Mouse (Mus musculus) ES-E14 (cell line): ENCODE measurements around the gene Nek6.

ENCODE experiments used
- CHD2 ChIP-seq: IDR thresholded peaks from 2 replicates; pipeline ENCODE4 v1.6.1; 2014; ENCODE audit warnings: mild to moderate bottlenecking, low read depth, low read length, inconsistent platforms
- HCFC1 ChIP-seq: IDR thresholded peaks from 2 replicates; pipeline ENCODE4 v1.6.1; 2012; ENCODE audit warnings: low read length, inconsistent platforms, borderline replicate concordance; ENCODE audit not compliant: insufficient read depth

GRCm38 (mm10) chr2:38485957-38486931 is 25.2 kb upstream of the Nek6 start:
- no peak for TF ChIP-seq CHD2
- no peak for TF ChIP-seq HCFC1
